Mouse (Mus musculus) hindlimb bud, embryonic 11.5 days (tissue): Measurements from ENCODE around the gene Grid2.
"Not testable (repeated sequence)": the region's sequence is repeated elsewhere in the genome, so short reads cannot be mapped to it uniquely, and the experiment has no call there.

Experiments used
- DNase-seq: peaks from one replicate; pipeline ENCODE4 v3.0.0-alpha.2; 2012; ENCODE audit warnings: low read depth, low spot score; ENCODE audit errors: extremely low spot score

Gene Grid2

GRCm38 (mm10) chr6:63255826-63256555 lies at the start of gene Grid2:
TSS of gene Grid2 (plus strand) at chr6:63255876.
- no peak for DNase-seq

DNA sequence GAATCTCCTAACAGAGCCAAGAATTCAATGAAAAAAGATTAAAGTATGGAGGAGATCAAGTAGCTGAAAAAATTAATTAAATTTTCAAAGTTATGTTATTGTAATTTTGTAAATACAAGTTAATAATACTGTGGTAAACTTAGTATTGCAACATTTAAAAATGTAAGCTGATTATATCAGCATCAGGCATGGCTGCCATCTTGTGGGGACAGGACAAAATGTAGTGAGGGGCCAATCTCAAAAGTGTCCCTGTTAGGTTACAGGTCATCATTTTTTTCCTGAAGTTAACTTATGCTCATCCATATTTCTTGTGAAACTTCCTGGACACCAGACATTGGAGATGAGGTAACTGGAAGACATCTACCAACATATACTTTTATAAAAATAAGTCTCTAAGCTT lies 4.9 kb upstream of the Grid2 start:
- DNase-seq: no peak

DNA sequence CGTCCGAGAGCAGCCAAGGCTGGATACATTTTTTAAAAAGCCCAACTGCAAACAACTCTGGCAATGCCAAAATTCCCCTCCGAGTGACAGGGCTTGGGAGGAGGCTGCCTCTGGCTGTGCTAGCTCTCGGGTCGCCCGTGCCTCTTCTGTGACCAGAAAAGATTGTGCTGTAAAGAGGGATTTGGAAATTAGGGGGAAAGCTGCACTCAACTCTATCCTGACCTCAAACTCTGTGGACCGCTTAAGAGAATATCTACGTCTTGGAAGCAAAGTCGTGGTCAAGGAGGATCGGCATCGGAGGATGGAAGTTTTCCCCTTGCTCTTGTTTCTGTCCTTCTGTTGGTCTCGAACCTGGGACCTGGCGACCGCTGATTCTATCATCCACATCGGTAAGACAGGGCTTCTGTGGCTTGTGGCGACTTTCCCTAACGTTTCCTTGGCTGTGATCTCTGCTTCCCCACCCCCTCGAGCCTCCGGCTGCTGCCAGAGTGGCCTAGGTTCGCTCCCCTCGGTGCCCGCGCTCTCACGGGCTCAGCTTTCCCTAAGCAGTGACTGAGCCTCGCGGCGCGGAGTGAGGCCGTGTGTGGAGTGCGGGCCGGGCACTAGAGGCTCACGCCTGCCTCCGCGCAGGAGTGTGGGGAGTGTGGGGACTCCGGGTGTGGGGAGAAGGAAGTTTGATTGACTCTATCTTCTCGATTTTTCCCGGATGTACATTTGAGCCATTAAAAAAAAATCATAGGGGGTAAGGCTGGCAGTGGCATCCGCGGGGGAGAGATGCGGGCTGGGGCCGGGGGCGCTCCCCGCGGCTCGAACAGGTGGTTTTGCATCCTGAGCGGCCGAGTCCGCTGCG lies 1.1 kb downstream of the Grid2 start:
- DNase-seq: no peak

DNA sequence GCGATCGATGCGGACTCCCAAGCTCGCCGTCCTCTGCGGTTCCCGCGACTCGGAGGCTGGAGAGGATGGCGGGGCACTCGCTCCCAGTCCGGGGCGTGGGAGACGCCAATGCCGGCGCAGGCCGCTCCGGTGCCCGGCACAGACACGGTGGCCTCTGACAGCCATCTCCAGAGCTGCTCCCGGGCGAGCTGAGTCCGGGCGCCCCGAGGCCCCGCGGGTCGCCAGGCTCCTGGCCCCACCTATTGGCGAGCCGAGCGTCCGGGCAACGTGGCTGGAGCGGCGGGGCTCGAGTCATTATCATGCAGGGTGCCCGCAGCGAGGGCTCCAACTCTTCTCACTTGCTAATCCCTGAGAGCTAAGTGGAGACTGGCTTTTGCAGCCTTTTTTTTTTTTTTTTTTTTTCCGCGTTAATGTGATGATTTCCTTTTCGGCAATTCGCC lies 1.8 kb downstream of the Grid2 start:
- DNase-seq: no peak

DNA sequence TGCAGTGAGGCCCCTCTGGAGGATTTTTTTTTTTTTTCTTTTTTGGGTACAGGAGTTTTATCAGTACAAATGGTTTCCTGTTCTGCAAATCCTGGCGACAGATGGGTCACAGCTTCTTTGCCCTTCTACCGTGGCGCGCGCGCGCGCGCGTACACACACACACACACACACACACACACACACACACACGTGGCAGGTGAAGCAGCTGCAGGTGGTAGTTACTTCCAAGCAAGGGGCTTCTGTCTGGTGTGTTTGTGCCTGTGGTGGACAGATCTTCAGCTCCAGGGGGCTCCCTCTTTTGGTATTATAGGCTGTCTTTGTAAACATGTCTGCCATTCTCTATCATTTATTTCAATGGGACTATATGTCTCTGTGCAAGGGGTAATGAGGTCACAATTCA lies 2.2 kb downstream of the Grid2 start:
- DNase-seq: no peak

DNA sequence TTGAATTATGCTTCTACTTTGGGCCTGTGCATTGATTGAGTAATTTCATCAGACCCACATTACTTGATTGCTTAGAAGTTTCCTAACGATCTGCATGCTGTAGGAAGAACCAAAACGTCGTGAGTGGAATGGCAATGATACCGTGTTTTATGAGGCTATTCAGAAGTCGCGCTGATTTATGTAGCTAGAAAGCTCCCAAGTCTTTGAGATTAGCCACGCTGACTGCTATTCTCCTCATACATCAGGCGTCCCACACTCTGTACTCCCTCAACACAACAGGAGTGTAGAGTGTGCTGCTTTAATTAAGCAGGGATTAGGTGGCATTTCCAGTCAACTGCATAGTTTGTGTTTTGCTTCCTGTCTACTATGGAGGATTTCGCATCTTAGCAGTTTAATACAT lies 4.1 kb downstream of the Grid2 start:
- DNase-seq: no peak

DNA sequence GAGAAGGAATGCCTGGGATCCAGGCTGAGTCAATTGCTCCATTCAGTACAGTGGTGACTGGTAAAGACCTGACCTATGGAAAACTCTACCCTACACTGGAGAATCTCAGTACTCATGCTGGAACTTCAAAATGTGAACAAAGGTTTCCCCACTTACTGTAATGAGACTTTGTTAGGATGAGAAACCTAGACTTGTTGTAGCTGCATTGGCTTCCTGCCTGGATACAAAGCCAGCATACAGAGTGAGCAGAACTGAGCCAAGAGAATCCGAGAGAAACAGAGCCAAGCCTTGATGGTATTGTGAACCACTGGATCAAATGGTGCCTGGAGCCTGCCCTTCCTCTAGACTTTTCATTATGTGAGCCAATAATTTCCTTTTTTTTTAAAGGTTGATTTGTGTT lies 28.7 kb downstream of the Grid2 start:
- DNase-seq: no peak

DNA sequence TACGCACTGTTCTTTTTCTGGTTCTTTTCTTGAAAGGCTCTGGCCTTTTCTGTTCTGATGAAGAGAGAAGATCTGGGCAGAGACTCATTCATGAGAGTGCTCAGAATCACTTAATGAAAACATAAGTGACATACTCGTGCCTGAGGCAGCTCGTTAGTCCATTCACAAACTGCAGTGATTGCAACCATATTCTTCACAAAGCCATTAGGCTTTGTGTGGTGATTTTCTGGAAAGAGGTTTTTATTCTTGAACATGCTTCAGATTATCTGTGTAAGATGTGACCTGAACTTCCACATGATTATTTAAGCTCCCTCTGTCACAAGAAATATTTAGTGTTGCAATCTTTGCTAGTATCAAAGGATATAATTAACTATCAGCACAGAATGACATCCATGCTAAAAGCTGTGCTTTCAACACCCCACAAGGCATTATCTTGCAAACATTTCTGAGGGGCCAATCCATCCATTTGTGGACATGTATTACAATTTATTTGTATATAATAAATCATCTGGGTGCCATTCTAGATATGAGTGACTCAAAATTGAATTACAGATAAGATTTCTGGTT lies 86.8 kb downstream of the Grid2 start:
- no peak for DNase-seq

DNA sequence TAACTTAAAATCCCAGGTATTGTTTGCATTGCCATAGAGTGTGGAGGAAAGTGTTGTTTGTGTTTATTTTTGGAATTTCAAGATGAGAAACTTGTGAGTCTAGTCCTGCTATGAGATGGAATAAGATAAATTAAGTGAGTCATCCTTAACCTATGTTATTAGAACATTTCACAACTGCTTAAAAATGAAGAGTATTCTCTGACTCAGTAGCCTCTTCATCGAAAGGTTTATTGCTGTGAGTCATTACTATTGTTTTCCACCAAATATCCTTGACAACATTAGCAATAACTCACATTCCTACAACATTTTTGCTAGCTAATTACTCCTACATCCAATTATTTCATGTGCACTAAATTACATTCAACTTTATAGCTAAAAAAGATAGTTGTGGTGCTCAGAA lies 91.3 kb downstream of the Grid2 start:
- DNase-seq: no peak

DNA sequence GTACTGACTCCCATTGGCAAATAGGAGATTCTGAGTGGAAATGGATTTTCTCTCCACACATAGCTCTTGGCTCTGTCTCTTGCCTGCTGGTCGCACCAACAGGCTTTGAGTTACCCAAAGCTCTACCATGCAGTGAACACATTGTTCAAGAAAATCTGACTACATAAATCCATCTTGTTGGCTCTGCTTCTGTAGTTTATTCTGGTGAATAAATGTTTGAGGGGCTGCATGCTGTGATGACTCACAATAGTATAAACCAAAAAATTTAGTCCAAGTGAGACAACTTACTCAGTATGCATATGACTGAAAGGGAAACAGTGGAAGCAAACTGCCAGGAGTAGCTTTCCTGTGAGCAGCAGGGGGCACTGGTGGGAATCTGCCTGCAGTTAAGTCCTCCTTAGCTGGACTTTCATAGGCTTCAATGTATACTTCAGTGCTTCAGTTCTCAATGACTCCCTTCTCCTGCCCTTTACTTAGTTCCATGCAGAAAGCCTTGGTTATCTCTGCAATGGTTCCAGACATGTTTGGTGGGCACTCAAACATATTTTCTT lies 125.5 kb downstream of the Grid2 start:
- DNase-seq: no peak

DNA sequence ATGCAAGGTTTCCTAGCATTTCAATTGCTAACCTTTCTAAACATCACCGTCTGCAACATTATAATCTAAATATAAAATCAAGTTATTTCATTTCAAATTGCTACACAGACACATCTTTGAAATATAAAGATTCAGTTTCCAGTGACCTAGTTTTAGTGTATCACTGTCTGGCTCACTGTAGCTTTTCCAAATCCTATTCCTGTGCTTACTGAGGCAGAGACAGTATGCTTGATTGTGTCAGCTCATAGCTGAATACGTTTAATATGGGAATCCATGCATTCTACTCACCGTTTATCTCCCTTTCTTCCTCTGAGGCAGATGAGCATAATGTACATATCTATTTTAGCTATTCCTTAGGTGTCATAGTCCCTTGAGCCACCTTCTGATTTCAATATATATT lies 146.0 kb downstream of the Grid2 start:
- DNase-seq: no peak

- DNase-seq: no peak
These were observed 161.9 kb downstream of the Grid2 start for GRCm38 (mm10) chr6:63417534-63417933.

- DNase-seq: no peak
These were observed 177.1 kb downstream of the Grid2 start for GRCm38 (mm10) chr6:63432751-63433150.

DNA sequence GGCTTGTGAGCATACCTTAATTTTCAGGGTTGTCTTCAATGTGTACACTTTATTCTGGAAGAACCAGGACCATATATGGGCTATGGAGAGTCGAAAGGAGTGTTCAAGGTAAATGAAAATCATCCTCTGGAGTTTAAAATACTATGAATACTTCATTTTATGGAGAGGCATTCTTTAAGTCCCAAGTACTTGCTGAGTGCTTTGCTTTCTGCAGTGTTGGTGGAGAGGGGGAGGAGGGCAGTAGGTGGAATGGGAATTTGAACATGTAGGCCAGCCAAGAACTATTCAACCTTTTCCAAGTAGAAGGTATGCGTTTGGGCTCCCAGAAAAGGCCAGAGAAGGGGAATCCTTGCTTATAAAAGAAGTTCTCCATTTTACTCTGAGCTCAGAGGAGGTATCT lies 192.5 kb downstream of the Grid2 start:
- DNase-seq: no peak

DNA sequence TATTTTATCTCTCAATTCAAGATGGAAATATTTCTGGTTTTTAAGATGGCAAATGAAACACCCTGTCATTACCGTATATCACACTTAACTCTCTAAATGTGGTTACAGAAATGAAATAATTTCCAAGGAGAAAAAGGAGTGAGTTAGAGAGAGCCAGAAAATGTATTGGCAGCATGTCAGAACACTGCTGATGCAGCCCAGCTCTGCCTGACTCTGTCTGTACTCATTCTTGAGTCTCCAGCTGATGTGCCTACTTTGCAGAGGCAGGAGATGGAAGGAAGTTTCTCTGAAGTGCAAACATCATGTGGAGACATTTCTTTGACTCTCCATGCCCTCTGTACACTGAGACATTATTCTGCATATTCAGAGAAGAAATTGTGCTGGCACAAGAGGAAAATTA lies 226.5 kb downstream of the Grid2 start:
- no peak for DNase-seq

DNA sequence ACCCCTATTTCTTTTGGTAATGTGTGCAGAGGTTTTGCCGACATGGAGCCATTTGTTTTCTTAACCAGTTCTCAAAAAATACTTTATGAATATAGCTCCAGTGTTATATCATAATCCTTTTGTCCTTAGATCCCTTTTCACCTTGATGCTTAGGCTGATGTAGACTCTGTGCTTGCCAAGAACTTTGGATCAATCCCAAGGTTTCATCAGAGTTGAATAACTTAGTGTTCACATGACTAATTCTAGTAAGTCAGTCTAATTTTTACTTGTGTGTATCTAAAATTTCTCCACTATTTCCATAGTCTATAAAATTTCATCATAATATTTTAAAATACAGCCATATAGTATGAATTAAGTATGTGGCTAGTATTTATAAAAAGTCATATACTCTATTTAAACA lies 259.3 kb downstream of the Grid2 start:
- DNase-seq: no peak

DNA sequence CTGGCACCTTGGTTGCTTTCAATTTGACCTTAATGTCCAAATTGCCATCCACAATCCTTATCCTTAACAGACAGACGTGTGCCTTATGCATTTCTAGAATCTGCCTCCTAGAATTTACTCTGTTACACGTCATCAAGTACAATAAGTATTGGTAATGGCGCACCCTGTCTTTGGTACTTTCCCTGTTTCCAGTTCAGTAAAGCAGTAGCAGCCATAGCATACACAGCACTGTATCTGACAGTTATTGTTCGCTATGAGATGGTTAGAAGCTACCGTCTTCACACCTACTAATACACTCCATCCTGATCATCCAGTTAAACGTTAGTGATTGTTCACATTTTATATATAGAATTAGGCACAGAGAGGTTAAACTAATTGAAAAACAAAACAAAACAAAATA lies 260.3 kb downstream of the Grid2 start:
- DNase-seq: no peak

DNA sequence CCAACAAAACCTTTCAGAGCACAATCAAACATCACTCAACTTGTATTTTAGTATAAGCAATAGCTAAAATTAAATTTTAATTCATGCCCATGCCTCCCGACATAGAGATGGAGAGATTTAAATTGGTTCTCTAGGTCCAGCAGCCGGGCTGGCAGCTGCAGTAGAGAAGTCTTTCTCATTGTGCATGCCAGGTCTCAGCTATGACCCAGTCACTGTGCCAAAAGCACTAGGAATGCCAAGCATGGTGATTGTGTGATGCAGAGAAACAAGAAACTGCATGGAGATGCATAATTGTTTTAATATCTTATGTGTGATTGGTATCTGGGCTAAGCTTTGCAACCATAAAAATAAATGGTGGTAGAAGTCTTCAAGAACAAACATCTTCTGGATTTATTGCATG lies 276.1 kb downstream of the Grid2 start:
- no peak for DNase-seq

DNA sequence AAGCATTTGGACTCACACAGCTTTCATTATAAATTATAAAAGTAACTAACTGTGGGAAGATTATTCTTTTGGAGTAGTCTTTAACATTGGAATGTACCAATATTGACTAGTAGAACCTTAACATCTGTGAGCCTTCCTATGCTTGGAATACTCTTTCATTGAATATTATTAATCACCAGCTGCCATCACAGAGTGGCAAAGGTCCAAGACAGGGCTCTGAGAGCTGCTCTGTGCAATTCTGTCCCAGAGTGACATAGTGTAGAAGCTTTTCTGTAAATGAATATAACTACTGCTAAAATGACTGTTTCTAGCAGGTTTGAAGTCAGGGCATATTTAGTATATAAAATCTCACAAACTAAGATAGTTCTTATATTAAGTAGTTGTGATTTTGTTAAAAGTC lies 277.2 kb downstream of the Grid2 start:
- no peak for DNase-seq

DNA sequence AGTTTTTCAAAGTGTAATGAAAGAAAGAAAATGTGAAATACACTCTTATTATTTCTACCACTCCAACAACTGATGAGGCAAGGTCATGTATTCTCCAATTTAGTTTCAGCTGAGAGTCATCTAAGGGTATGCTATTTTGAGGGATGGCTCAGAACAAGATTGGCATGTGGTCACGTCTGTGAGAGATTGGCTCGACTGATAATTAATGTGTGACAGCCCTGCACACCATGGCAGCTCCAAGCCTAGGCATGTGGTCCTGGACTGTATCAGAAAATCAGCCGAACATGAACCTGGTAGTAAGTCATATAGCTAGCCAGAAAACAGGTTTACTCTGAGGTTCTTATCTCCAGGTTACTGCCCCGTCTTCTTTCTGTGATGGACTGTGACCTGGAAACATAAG lies 292.1 kb downstream of the Grid2 start:
- DNase-seq: no peak

- not testable (repeated sequence) for DNase-seq
These were observed 313.1 kb downstream of the Grid2 start for GRCm38 (mm10) chr6:63568741-63569140.

DNA sequence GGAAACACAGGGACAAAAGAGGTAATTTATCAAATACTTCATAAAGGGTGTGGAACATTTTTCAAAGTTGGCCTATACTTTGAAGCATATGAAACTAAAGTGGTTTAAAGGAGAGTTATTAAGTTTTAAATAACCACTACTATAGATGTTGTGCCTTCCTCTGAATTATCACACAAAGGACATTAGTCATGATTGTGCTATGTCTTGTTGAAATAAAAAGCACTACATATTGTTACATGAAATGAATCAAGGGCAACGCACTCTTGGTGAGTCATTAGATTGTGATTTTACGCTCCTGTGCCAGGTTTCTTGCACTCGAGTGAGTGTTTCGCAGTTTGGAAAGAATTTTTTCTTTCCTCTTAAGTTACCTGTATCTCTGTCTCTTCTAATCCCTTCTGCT lies 335.0 kb downstream of the Grid2 start:
- no peak for DNase-seq
